Mouse (Mus musculus) midbrain, embryonic 11.5 days (tissue): ENCODE measurements at regions not wholly inside any gene's neighbourhood (a gene's known extent, or its start where the extent isn't known, plus 50 kb on each side); places are given as distances from the start of the nearest gene placed in this dataset.
"Not testable (repeated sequence)": the region's sequence is repeated elsewhere in the genome, so short reads cannot be mapped to it uniquely, and the experiment has no call there.

Experiments
- ATAC-seq: fragments of 200-750 bp; cut with Nextera tagmentation; 2 replicates; pipeline ENCODE4 v1.8.0; 2017; ENCODE audit warnings: moderate TSS enrichment, moderate library complexity; ENCODE audit not compliant: low FRiP score
- DNase-seq: peaks from one replicate; pipeline ENCODE4 v3.0.0; 2015; ENCODE audit warnings: low spot score; ENCODE audit errors: missing footprints
- H3K27ac ChIP-seq: fragments of 300-500 bp; sonication (generic); 2 replicates; pipeline ENCODE4 v1.5.1; 2014; ENCODE audit warnings: low read depth, low read length
- H3K27me3 ChIP-seq: fragments of 300-500 bp; sonication (generic); 2 replicates; pipeline ENCODE4 v1.6.1; 2014; ENCODE audit warnings: mild to moderate bottlenecking, low read length, moderate library complexity, mixed read lengths; ENCODE audit not compliant: control insufficient read depth, insufficient read depth
- H3K36me3 ChIP-seq: fragments of 300-500 bp; sonication (generic); 2 replicates; pipeline ENCODE4 v1.6.1; 2014; ENCODE audit warnings: mild to moderate bottlenecking, low read length, moderate library complexity, mixed read lengths; ENCODE audit not compliant: control insufficient read depth, insufficient read depth
- H3K4me1 ChIP-seq: fragments of 300-500 bp; sonication (generic); 2 replicates; pipeline ENCODE4 v1.6.1; 2014; ENCODE audit warnings: low read length; ENCODE audit not compliant: control insufficient read depth, insufficient read depth
- H3K4me2 ChIP-seq: fragments of 300-500 bp; sonication (generic); 2 replicates; pipeline ENCODE4 v1.6.1; 2014; ENCODE audit warnings: mild to moderate bottlenecking, moderate library complexity
- H3K4me3 ChIP-seq: fragments of 300-500 bp; sonication (generic); 2 replicates; pipeline ENCODE4 v1.5.1; 2014; ENCODE audit warnings: low read depth, low read length
- H3K9ac ChIP-seq: fragments of 300-500 bp; sonication (generic); 2 replicates; pipeline ENCODE4 v1.6.1; 2014; ENCODE audit warnings: low read length
- H3K9me3 ChIP-seq: fragments of 300-500 bp; sonication (generic); 2 replicates; pipeline ENCODE4 v1.6.1; 2016; ENCODE audit warnings: low read length; ENCODE audit not compliant: control insufficient read depth
- WGBS: fragments of 180-500 bp; shearing (Covaris S2); extraction: QIAGEN DNeasy Blood & Tissue Kit; methylation state at CpG from one replicate; pipeline ENCODE4 v1.1.7; 2014; 5-methylcytosine and 5-hydroxymethylcytosine counted together

DNA sequence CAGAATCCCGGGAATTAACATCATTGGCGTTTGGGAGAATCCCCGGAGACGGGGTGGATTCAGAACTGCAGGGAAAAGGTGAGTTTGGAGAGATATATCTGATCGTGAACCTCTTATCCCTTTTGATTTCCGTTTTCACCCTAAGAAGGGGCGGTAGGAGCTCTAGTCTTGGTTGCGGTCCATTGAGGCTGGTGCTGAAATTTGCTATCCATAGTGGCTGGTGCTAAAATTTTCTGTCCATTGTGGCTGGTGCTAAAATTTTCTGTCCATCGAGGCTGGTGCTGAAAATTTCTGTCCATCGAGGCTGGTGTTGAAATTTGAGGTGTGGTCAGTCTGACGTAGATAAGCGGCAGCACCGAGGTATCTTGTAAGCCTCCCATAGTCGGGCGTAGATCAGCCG, 834.1 kb upstream of the Snrpn start:
- H3K9me3 ChIP-seq, DNase-seq, H3K36me3 ChIP-seq, ATAC-seq, H3K27ac ChIP-seq, H3K4me3 ChIP-seq, H3K4me1 ChIP-seq, H3K9ac ChIP-seq, H3K4me2 ChIP-seq, H3K27me3 ChIP-seq: not testable (repeated sequence)
- WGBS: 78% methylated on average over 16 of the region's 16 CpGs

DNA sequence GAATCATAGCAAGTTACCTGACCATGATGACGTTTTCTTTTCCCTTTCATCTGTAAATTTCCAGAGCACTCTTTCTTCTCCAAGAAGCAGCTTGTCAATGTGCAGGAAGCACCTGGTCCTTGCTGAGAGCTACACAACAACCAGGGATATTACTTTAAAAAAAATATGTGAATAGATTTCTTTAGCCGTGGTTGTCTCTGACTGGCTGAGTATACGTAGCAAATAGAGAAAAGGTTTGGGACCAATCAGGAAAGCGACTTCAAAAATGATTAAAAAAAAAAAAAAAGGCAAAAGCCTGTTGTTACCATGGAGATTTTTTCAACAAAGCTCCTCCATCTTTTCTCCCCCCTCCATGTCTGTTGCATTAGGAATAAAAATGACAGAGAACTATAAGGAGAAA, 821.2 kb upstream of the Snrpn start:
- H3K9me3 ChIP-seq: no peaks in the 10 kb centered on the region
- H3K27ac ChIP-seq: no peak overlapping the region
- DNase-seq: no peak
- ATAC-seq: no peak
- no peaks in the 10 kb centered on the region for H3K36me3 ChIP-seq
- H3K4me1 ChIP-seq: no peaks in the 10 kb centered on the region
- H3K4me3 ChIP-seq: no peak overlapping the region
- no peak overlapping the region for H3K4me2 ChIP-seq
- no peaks in the 10 kb centered on the region for H3K27me3 ChIP-seq
- H3K9ac ChIP-seq: no peak overlapping the region
- WGBS: 78% methylated on average over 4 of the region's 4 CpGs

DNA sequence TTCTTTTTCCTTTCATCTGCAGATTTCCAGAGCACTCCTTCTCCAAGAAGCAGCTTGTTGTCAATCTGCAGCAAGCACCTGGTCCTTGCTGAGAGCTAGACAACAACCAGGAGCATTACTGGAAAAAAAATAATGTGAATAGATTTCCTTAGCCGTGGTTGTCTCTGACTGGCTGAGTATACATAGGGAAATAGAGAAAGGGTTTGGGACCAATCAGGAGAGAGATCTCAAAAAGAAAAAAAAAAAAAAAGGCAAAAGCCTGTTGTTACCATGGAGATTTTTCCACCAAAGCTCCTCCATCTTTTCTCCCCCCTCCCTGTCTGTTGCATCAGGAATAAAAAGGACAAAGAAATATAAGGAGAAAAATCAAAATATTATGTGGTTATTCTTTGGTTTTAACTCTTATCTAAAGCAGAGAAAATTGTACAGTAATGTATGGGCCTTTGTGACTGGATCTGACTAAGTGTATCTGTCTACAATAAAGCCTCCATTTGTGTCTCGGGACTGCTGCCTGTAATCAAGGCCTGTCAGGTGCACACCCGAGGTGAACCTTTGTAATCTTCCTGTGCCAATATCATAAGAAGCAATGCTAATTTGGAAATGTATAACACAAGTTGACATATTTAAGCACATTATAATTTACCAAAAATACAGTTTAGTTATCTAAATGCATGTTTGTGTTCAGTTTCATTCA, 799.9 kb upstream of the Snrpn start:
- Histone ChIP-seq H3K9ac (no peak overlapping the region), H3K4me1 (no peaks in the 10 kb centered on the region), H3K27me3 (no peaks in the 10 kb centered on the region), H3K4me3 (no peak overlapping the region), H3K27ac (no peak overlapping the region), H3K9me3 (no peaks in the 10 kb centered on the region), H3K36me3 (no peaks in the 10 kb centered on the region), H3K4me2 (no peak overlapping the region)
- 66% methylated on average over 3 of the region's 3 CpGs for WGBS
- ATAC-seq (peak; percentile 58), DNase-seq (no peak)
